Mouse (Mus musculus): ENCODE measurements around the gene Sh2b1.
A peak's percentile ranks its signal among the peaks of the same experiment; 100 is the strongest.

Gene Sh2b1

GRCm38 (mm10) chr7:126474486-126474955 lies 703 bp downstream of the Sh2b1 start:
- DNase-seq (ENCODE audit: low spot score in 2 of 2), result peak in 1 of 2 experiments; percentile 8

GRCm38 (mm10) chr7:126473470-126474086 lies 1.6 kb downstream of the Sh2b1 start:
- no peak for DNase-seq (ENCODE audit: low spot score in 2 of 2)

- no peak for DNase-seq (ENCODE audit: low spot score in 2 of 2)
These were observed 2.5 kb downstream of the Sh2b1 start for GRCm38 (mm10) chr7:126472713-126473112.

DNA sequence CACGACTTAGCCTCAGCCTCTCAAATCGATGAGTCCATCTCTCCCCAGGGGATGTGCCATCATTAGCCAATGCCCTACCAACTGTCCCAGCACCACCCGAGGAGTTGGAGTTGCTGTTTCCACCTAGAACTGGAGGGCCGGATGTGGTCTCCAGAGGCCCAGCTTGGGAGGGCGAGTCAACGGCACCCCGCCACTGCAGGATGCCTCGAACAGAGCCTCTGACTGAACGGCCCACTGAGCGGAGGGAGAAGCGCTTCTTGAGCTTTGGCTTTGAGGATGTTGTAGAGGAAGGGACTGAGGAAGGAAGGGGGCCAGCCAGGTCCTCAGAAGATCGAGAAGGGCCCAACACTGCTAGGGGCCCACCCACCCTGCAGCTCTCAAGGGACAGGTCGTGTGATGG lies 2.9 kb downstream of the Sh2b1 start:
- DNase-seq (ENCODE audit: low spot score in 2 of 2), result no peak

DNA sequence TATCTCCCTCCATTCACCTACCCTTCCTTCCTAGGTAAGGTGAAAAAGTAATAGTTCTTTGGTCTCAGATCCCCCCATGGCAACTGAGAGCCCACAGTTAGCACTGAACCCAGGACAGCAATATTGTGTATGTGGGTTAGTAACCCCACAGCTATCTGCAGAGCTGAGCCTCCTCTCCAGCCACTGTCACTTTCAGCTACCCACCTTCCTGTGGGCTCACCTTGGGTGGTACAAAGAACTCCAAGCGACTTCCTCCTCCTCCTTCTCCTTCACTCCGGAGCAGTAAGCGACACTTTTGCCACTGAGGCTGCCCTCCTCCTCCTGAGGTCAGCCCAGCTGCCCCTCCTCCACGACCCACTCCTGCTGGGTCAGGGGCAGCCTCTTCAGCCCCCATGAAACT lies 3.4 kb downstream of the Sh2b1 start:
- DNase-seq (ENCODE audit: low spot score in 2 of 2), result no peak

- no peak for DNase-seq (ENCODE audit: low spot score in 2 of 2)
These were observed 3.9 kb downstream of the Sh2b1 start for GRCm38 (mm10) chr7:126471361-126471760.

DNA sequence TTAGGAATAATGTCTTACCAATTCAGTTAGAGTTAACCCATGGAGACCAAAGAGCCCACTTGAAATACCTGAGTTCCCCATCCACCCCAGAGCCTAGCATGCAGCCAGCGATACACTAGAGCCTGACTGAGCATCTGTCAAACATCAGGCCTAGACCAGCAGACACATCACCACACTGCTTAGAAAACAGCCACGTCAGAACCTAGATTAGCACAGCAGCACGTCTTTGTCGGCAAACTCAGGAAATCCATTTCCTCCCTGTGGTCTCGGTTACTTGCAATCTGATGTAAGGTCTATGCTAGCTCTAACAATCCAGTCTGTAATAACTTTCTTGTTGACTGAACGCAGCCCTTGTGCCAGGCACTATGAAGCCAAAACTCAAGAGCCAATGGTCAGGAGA lies 5.1 kb downstream of the Sh2b1 start:
- no peak for DNase-seq (ENCODE audit: low spot score in 2 of 2)

DNA sequence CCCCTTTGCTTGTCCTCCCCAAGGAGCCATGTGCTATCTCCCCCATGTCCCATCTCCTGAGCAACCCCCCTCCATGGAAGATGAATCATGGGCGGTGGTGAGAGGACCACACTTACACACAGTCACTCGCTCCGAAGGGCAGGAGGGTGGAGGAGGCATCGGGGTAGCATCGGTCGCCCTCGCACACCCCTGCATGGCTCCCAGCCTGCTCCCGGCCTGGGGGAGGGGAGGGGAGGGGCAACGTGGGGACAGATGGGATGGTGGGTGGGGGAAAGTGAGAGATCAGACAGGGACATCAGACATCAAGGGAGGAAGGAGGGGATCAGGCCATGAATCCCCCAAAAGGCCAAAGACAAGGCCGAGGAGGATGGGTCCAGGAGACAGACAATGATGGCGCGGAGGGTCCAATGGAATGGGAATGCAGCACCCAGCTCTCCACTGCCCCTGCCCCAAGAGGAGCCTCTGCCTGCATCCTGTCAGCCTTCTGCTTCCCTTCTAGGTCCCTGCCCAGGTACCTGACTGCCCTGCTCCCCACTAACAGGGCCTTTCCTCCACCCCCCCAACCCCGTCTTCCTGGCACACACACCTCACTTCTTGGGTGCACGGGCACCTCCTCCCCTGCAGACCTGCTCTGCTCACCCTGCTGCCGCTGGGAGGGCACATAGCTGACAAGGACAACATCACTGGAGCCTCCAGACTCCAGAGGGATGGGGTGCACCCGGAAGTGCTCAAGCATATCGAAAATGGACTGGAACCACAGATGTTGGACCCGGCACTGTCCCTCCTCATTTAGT lies 7.2 kb downstream of the Sh2b1 start:
- DNase-seq (ENCODE audit: low spot score in 2 of 2), result no peak

- DNase-seq (ENCODE audit: low spot score in 2 of 2), result no peak
These were observed 8.0 kb downstream of the Sh2b1 start for GRCm38 (mm10) chr7:126467271-126467670.

GRCm38 (mm10) chr7:126466707-126467106 lies 8.5 kb downstream of the Sh2b1 start:
- no peak for DNase-seq (ENCODE audit: low spot score in 2 of 2)

DNA sequence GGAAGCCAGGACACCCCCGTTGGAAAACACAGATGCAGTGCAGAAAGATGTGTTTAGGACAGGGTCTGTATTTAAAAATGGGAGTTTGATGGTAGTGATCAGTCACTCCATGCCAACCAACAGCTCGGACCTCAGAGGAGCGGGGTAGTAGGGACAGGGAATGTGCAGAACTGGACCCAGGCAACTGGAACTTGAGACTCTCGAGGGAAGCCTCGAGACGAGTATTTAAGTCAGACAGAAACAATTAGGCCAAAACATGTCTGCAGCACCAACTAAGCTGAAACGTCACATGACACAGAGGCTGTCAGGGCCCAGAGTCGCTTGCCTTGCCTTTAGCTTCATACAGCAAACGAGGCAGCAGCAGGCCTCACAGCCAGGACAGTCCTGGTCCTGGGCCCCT lies 9.1 kb downstream of the Sh2b1 start:
- no peak for DNase-seq (ENCODE audit: low spot score in 2 of 2)

- no peak for DNase-seq (ENCODE audit: low spot score in 2 of 2)
These were observed 9.8 kb downstream of the Sh2b1 start for GRCm38 (mm10) chr7:126465246-126466030.

GRCm38 (mm10) chr7:126464836-126465235 lies 10.4 kb downstream of the Sh2b1 start:
- no peak for DNase-seq (ENCODE audit: low spot score in 2 of 2)

DNA sequence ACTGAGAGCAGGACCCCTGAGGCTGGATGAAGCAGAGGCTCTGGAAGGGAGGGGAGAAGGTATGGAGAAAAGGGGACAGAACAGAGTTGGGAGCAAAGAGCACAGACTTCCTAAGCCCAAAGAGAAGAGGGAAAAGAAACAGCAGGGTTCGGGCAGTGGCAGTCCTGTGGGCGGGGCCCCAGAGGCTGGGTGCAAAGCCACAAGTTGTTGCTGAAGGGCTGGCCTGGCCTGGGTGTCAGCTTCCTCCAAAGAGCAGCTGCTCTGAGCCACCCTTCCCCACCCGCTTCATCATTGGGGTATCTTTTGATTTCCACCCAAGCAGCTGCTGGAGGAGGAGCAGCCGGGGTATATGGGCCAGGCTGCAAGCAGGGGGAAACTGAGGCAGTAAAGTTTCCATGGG lies 11.1 kb downstream of the Sh2b1 start:
- no peak for DNase-seq (ENCODE audit: low spot score in 2 of 2)

DNA sequence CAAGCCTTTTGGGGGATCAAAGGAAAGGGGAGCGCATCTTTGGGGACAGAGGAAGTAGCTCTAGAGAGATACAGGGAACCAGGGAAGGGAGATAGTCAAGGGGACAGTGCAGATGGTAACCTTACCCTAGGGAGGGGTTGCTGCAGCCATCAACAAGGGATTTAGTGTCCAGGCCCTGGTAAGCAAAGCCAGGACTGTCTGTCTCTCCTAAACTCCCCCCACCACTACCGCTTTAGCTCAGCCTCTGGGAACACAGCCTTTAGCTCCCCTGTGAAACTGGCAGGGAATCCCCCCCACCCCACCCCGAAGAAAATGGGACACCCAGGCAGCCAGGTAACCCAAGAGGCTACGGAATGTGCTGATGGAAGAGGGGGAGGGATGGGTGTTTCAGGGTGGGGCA lies 11.7 kb downstream of the Sh2b1 start:
- DNase-seq (ENCODE audit: low spot score in 2 of 2), result no peak

DNA sequence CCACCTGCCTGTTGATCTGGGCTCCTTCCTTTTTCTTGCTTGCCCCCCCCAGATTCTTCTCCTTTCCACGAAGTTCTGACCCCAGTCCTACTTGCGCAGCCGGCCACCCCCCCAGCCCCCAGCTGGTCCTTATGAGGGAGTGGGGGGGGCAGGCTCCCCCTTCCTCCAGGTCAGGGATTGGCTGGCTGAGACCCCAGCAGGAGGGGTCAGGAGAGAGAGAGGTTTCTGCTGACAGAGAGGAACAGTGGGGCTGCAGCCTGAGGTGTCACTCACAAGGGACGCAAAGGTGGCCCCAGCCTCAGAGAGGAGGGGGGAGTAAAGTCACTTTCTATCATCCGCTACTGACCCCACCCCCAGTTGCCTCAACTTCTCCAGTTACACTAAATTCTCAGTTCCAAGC lies 12.2 kb downstream of the Sh2b1 start, which contains the start of gene Atp2a1:
Gene Atp2a1, minus strand, starts transcription at position 105 of the 400 bp plus-strand sequence.
- no peak for DNase-seq (ENCODE audit: low spot score in 2 of 2)

- no peak for DNase-seq (ENCODE audit: low spot score in 2 of 2)
These were observed 13.6 kb downstream of the Sh2b1 start for GRCm38 (mm10) chr7:126461626-126462025.

DNA sequence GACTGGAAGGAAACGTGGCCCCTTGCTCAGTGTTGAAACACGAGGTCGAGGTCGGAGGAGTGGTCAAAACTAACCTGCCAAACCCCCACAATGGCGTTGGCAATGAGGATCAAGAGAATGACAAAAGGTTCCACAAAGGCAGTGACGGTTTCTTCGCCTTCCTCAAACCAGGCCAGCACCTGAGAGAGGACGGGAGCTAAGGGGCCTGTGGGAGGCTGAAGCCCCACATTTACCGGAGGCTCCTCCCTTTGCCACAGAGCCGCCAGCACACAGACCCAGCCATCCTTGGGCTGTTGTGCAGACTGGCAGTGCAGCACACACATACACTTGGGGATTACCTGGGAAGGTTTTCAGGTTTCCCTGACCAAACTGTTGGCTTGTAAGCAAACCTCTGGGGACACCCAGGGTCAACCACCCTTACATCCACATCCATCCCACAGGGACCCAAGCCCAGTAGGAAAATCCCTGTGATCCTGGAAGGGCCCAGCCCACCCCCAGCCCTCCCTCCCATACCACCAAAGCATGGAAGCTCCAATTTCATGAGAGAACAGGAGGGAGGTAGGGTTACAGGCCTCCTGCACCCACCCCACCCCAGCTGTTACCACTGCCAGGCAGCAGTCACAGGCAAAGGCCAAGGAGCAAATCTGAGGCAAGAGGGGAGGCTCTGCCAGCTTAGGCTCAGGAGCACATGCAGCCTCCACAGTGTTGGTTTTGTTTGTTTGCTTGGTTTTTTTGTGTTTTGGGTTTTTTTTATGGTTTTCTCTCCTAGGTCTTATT lies 14.4 kb downstream of the Sh2b1 start:
- DNase-seq (ENCODE audit: low spot score in 2 of 2), result no peak

- DNase-seq (ENCODE audit: low spot score in 2 of 2), result no peak
These were observed 16.2 kb downstream of the Sh2b1 start for GRCm38 (mm10) chr7:126458844-126459618.

DNA sequence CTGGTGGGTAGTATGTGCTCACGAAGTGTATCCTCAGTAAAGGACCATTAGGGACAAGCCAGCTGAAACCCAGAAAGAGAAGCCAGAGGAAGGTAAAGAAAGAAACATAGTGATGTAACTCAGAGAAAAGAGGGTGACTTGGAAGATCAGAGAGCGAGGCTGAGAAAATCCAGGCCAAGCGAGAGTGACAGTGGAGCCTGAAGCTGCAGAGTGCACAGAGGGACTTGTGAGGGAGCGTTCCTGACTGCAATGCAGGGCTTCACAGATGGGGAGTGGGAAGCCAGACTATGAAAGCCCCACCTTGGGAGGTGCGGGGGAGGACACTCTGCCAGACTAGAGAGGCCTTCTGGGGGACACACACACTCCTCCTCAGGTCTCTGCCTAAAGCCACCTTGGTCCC lies 17.0 kb downstream of the Sh2b1 start:
- DNase-seq (ENCODE audit: low spot score in 2 of 2), result no peak

Data from right cerebral cortex, postnatal 36 days (tissue).